Mouse (Mus musculus) kidney, adult 18-20 months (tissue): Measurements from ENCODE around the gene Acad10.

Experiments
- DNase-seq: peaks from one replicate; pipeline ENCODE4 v3.0.0; 2021

The Acad10 gene

GRCm38 (mm10) chr5:121595758-121596157, 64.6 kb downstream of the Acad10 start:
- no peak for DNase-seq

- no peak for DNase-seq
These were observed 65.5 kb downstream of the Acad10 start for GRCm38 (mm10) chr5:121594714-121595313.

- peak; percentile 93 for DNase-seq
These were observed 66.6 kb downstream of the Acad10 start, which contains the start of gene Aldh2 for GRCm38 (mm10) chr5:121593451-121594401. Aldh2 (minus strand) TSS chr5:121593824.

- DNase-seq = no peak
These were observed 67.4 kb downstream of the Acad10 start for GRCm38 (mm10) chr5:121592816-121593407.

GRCm38 (mm10) chr5:121592064-121592815, 68.1 kb downstream of the Acad10 start:
- no peak for DNase-seq

GRCm38 (mm10) chr5:121591417-121592063, 68.8 kb downstream of the Acad10 start:
- no peak for DNase-seq

GRCm38 (mm10) chr5:121589928-121590327, 70.4 kb downstream of the Acad10 start:
- DNase-seq = no peak

GRCm38 (mm10) chr5:121586400-121587039, 73.8 kb downstream of the Acad10 start:
- peak; percentile 43 for DNase-seq

GRCm38 (mm10) chr5:121585699-121586098, 74.6 kb downstream of the Acad10 start:
- no peak for DNase-seq

- no peak for DNase-seq
These were observed 75.3 kb downstream of the Acad10 start for GRCm38 (mm10) chr5:121585005-121585404.

GRCm38 (mm10) chr5:121583765-121584501, 76.4 kb downstream of the Acad10 start:
- DNase-seq = peak; percentile 96

- no peak for DNase-seq
These were observed 78.4 kb downstream of the Acad10 start for GRCm38 (mm10) chr5:121581945-121582344.

- no peak for DNase-seq
These were observed 83.3 kb downstream of the Acad10 start for GRCm38 (mm10) chr5:121576927-121577488.

GRCm38 (mm10) chr5:121575867-121576266, 84.4 kb downstream of the Acad10 start:
- no peak for DNase-seq

GRCm38 (mm10) chr5:121574145-121574544, 86.2 kb downstream of the Acad10 start:
- no peak for DNase-seq
